Mouse (Mus musculus) heart, embryonic 12.5 days (tissue): ENCODE measurements at regions not wholly inside any gene's neighbourhood (a gene's known extent, or its start where the extent isn't known, plus 50 kb on each side); places are given as distances from the start of the nearest gene placed in this dataset.

ENCODE experiments used
- ATAC-seq: fragments of 200-750 bp; cut with Nextera tagmentation; 2 replicates; pipeline ENCODE4 v1.8.0; 2017; ENCODE audit warnings: moderate TSS enrichment, moderate library complexity; ENCODE audit not compliant: insufficient number of reproducible peaks, low FRiP score
- H3K27ac ChIP-seq: fragments of 300-500 bp; sonication (generic); 2 replicates; pipeline ENCODE4 v1.5.1; 2016; ENCODE audit warnings: mild to moderate bottlenecking, moderate library complexity; ENCODE audit not compliant: poor library complexity, severe bottlenecking
- H3K27me3 ChIP-seq: fragments of 300-500 bp; sonication (generic); replicated peaks from 2 replicates; pipeline ENCODE4 v1.6.1; 2016; ENCODE audit warnings: mild to moderate bottlenecking, moderate library complexity
- H3K36me3 ChIP-seq: fragments of 300-500 bp; sonication (generic); 2 replicates; pipeline ENCODE4 v1.6.1; 2016; ENCODE audit warnings: mild to moderate bottlenecking, moderate library complexity
- H3K4me1 ChIP-seq: fragments of 300-500 bp; sonication (generic); replicated peaks from 2 replicates; pipeline ENCODE4 v1.6.1; 2016; ENCODE audit warnings: mild to moderate bottlenecking
- H3K4me2 ChIP-seq: fragments of 300-500 bp; sonication (generic); 2 replicates; pipeline ENCODE4 v1.6.1; 2016; ENCODE audit warnings: mild to moderate bottlenecking, moderate library complexity
- H3K4me3 ChIP-seq: fragments of 300-500 bp; sonication (generic); 2 replicates; pipeline ENCODE4 v1.5.1; 2016; ENCODE audit warnings: mild to moderate bottlenecking
- H3K9ac ChIP-seq: fragments of 300-500 bp; sonication (generic); 2 replicates; pipeline ENCODE4 v1.6.1; 2016; ENCODE audit warnings: mild to moderate bottlenecking, moderate library complexity
- H3K9me3 ChIP-seq: fragments of 300-500 bp; sonication (generic); replicated peaks from 2 replicates; pipeline ENCODE4 v1.6.1; 2016; ENCODE audit warnings: mild to moderate bottlenecking, moderate library complexity
- WGBS: fragments of 180-500 bp; shearing (Covaris S2); methylation state at CpG from one replicate; pipeline ENCODE4 v1.1.7; 2016; 5-methylcytosine and 5-hydroxymethylcytosine counted together

GRCm38 (mm10) chr14:76849071-76849470, 187.5 kb upstream of the Ccdc122 start:
- H3K36me3 ChIP-seq, result no peaks in the 10 kb centered on the region
- H3K9ac ChIP-seq, result no peak overlapping the region
- no peak overlapping the region for H3K27ac ChIP-seq
- no peak for ATAC-seq
- no peaks in the 10 kb centered on the region for H3K27me3 ChIP-seq
- no peaks in the 10 kb centered on the region for H3K9me3 ChIP-seq
- H3K4me2 ChIP-seq, result no peak overlapping the region
- H3K4me1 ChIP-seq, result peaks cover 12% of the 10 kb centered on the region
- 58% methylated on average over 3 of the region's 3 CpGs for WGBS
- no peak overlapping the region for H3K4me3 ChIP-seq

- 78% methylated on average over 3 of the region's 3 CpGs for WGBS
- no peaks in the 10 kb centered on the region for H3K36me3 ChIP-seq
- H3K27me3 ChIP-seq, result no peaks in the 10 kb centered on the region
- H3K4me2 ChIP-seq, result no peak overlapping the region
- H3K9ac ChIP-seq, result no peak overlapping the region
- H3K27ac ChIP-seq, result no peak overlapping the region
- no peak overlapping the region for H3K4me3 ChIP-seq
- peaks cover 1% of the 10 kb centered on the region; the same call in 1 of the 2 replicates for H3K4me1 ChIP-seq
- no peaks in the 10 kb centered on the region for H3K9me3 ChIP-seq
- ATAC-seq, result no peak
These were observed 190.9 kb upstream of the Ccdc122 start for GRCm38 (mm10) chr14:76845706-76846105.

GRCm38 (mm10) chr14:76844717-76845116, 191.9 kb upstream of the Ccdc122 start:
- Histone ChIP-seq H3K4me1 (no peaks in the 10 kb centered on the region), H3K27me3 (no peaks in the 10 kb centered on the region), H3K9me3 (no peaks in the 10 kb centered on the region), H3K36me3 (no peaks in the 10 kb centered on the region), H3K4me3 (no peak overlapping the region), H3K9ac (no peak overlapping the region), H3K4me2 (no peak overlapping the region), H3K27ac (no peak overlapping the region)
- WGBS, result 79% methylated on average over 1 of the region's 1 CpGs
- no peak for ATAC-seq

GRCm38 (mm10) chr14:76837583-76838220, 198.9 kb upstream of the Ccdc122 start:
- no peak overlapping the region for H3K27ac ChIP-seq
- H3K4me1 ChIP-seq, result no peaks in the 10 kb centered on the region
- no peak overlapping the region for H3K4me3 ChIP-seq
- no peak for ATAC-seq
- H3K4me2 ChIP-seq, result no peak overlapping the region
- H3K27me3 ChIP-seq, result no peaks in the 10 kb centered on the region
- no peaks in the 10 kb centered on the region for H3K9me3 ChIP-seq
- no peaks in the 10 kb centered on the region for H3K36me3 ChIP-seq
- WGBS, result 81% methylated on average over 5 of the region's 5 CpGs
- no peak overlapping the region for H3K9ac ChIP-seq

- H3K27me3 ChIP-seq, result no peaks in the 10 kb centered on the region
- no peaks in the 10 kb centered on the region for H3K4me1 ChIP-seq
- no peak overlapping the region for H3K4me2 ChIP-seq
- no peaks in the 10 kb centered on the region for H3K9me3 ChIP-seq
- 72% methylated on average over 10 of the region's 10 CpGs for WGBS
- ATAC-seq, result no peak
- no peaks in the 10 kb centered on the region for H3K36me3 ChIP-seq
- no peak overlapping the region for H3K9ac ChIP-seq
- no peak overlapping the region for H3K27ac ChIP-seq
- H3K4me3 ChIP-seq, result no peak overlapping the region
These were observed 199.6 kb upstream of the Ccdc122 start for GRCm38 (mm10) chr14:76836926-76837516.

GRCm38 (mm10) chr14:76836271-76836670, 200.3 kb upstream of the Ccdc122 start:
- Histone ChIP-seq H3K36me3 (no peaks in the 10 kb centered on the region), H3K4me2 (no peak overlapping the region), H3K9ac (no peak overlapping the region), H3K9me3 (no peaks in the 10 kb centered on the region), H3K27ac (no peak overlapping the region), H3K4me3 (no peak overlapping the region), H3K4me1 (no peaks in the 10 kb centered on the region), H3K27me3 (no peaks in the 10 kb centered on the region)
- WGBS, result 91% methylated on average over 2 of the region's 2 CpGs
- ATAC-seq, result no peak

- Histone ChIP-seq H3K4me3 (no peak overlapping the region), H3K27me3 (no peaks in the 10 kb centered on the region), H3K27ac (no peak overlapping the region), H3K4me2 (no peak overlapping the region), H3K9ac (no peak overlapping the region), H3K4me1 (0 out of 2 replicates have a peak, but pooled peaks cover 2% of the 10 kb centered on the region), H3K36me3 (no peaks in the 10 kb centered on the region), H3K9me3 (no peaks in the 10 kb centered on the region)
- no peak for ATAC-seq
- 49% methylated on average over 6 of the region's 6 CpGs for WGBS
These were observed 202.5 kb upstream of the Ccdc122 start for GRCm38 (mm10) chr14:76834084-76834483.

- 72% methylated on average over 1 of the region's 1 CpGs for WGBS
- Histone ChIP-seq H3K27ac (no peak overlapping the region), H3K36me3 (no peaks in the 10 kb centered on the region), H3K4me1 (peaks cover 9% of the 10 kb centered on the region; the same call in 1 of the 2 replicates), H3K4me3 (no peak overlapping the region), H3K9me3 (no peaks in the 10 kb centered on the region), H3K4me2 (no peak overlapping the region), H3K9ac (no peak overlapping the region), H3K27me3 (no peaks in the 10 kb centered on the region)
- ATAC-seq, result no peak
These were observed 207.4 kb upstream of the Ccdc122 start for GRCm38 (mm10) chr14:76829161-76829510.

GRCm38 (mm10) chr14:76828453-76829160, 208.0 kb upstream of the Ccdc122 start:
- Histone ChIP-seq H3K4me1 (peaks cover 9% of the 10 kb centered on the region; the same call in 1 of the 2 replicates), H3K9ac (no peak overlapping the region), H3K27ac (no peak overlapping the region), H3K4me2 (no peak overlapping the region), H3K9me3 (no peaks in the 10 kb centered on the region), H3K36me3 (no peaks in the 10 kb centered on the region), H3K4me3 (no peak overlapping the region), H3K27me3 (no peaks in the 10 kb centered on the region)
- WGBS, result 49% methylated on average over 10 of the region's 10 CpGs
- no peak for ATAC-seq

- H3K4me1 ChIP-seq, result peaks cover 26% of the 10 kb centered on the region
- H3K4me2 ChIP-seq, result no peak overlapping the region
- 88% methylated on average over 3 of the region's 3 CpGs for WGBS
- H3K4me3 ChIP-seq, result no peak overlapping the region
- no peaks in the 10 kb centered on the region for H3K9me3 ChIP-seq
- no peak for ATAC-seq
- H3K27ac ChIP-seq, result no peak overlapping the region
- H3K27me3 ChIP-seq, result no peaks in the 10 kb centered on the region
- no peaks in the 10 kb centered on the region for H3K36me3 ChIP-seq
- H3K9ac ChIP-seq, result no peak overlapping the region
These were observed 212.5 kb upstream of the Ccdc122 start for GRCm38 (mm10) chr14:76824066-76824465.

GRCm38 (mm10) chr14:76822766-76823325, 213.7 kb upstream of the Ccdc122 start:
- Histone ChIP-seq H3K4me3 (no peak overlapping the region), H3K9me3 (no peaks in the 10 kb centered on the region), H3K4me2 (no peak overlapping the region), H3K4me1 (peaks cover 29% of the 10 kb centered on the region), H3K27me3 (no peaks in the 10 kb centered on the region), H3K27ac (no peak overlapping the region), H3K36me3 (no peaks in the 10 kb centered on the region), H3K9ac (no peak overlapping the region)
- WGBS, result 88% methylated on average over 9 of the region's 9 CpGs
- no peak for ATAC-seq
